Mouse (Mus musculus) left cerebral cortex, postnatal 10 days (tissue): ENCODE data around the gene Tecta. TPM values are rescaled to one million over a fixed set of nuclear protein-coding genes. Genes with fewer than 3 reads are reported as not detected.

Source experiments
- DNase-seq, 2 experiments: peaks; one replicate each; pipeline ENCODE4 v3.0.0; 2021 to 2022; ENCODE audit warnings: low spot score in 2 of 2, mixed read lengths in 1 of 2; ENCODE audit errors: extremely low spot score in 1 of 2
- intact Hi-C: fragments of 180-260 bp; cut with DNase I; formaldehyde crosslinking; loops from one replicate; pipeline ENCODE4 v1.15.1; 2025
- total RNA-seq, 2 experiments: library from RNA; stranded (reverse); gene quantifications; 2 replicates each; pipeline ENCODE4 v1.2.3; 2021

Gene Tecta
- total RNA-seq, 2 experiments from 2014 or later = 0.43 to 0.58 TPM

GRCm38 (mm10) chr9:42394321-42394720 lies 5.4 kb downstream of the Tecta start:
- intact Hi-C loops = loop anchor here (10.0 kb wide), 1 partner anchor 150 kb away; no protein-coding TSS in a partner anchor
- DNase-seq = no peak

- intact Hi-C loops = loop anchor here (10.0 kb wide), 1 partner anchor 152 kb away; no protein-coding TSS in a partner anchor
- DNase-seq = no peak
Measured at GRCm38 (mm10) chr9:42392927-42393326, 6.8 kb downstream of the Tecta start.

- peak in 1 of 2 experiments; percentile 13 for DNase-seq
- intact Hi-C loops = loop anchor here (5.0 kb wide), 2 partner anchors 51 to 554 kb away; partner anchors contain the start of gene Grik4
Measured at GRCm38 (mm10) chr9:42388490-42388889, 11.2 kb downstream of the Tecta start.

GRCm38 (mm10) chr9:42387038-42387437 lies 12.7 kb downstream of the Tecta start:
- DNase-seq = peak in 1 of 2 experiments; percentile 44

GRCm38 (mm10) chr9:42385656-42386055 lies 14.1 kb downstream of the Tecta start:
- intact Hi-C loops = loop anchor here (5.0 kb wide), 2 partner anchors 48 to 557 kb away; partner anchors contain the start of gene Grik4
- no peak for DNase-seq

More at GRCm38 (mm10) chr9:42387038-42387437, 12.7 kb downstream of the Tecta start:
- intact Hi-C loops = loop anchor here (5.0 kb wide), 2 partner anchors 50 to 555 kb away; partner anchors contain the start of gene Grik4

GRCm38 (mm10) chr9:42382628-42383347 lies 16.9 kb downstream of the Tecta start:
- intact Hi-C loops = no loop called here

GRCm38 (mm10) chr9:42382063-42382462 lies 17.7 kb downstream of the Tecta start:
- intact Hi-C loops = no loop called here
- peak in 1 of 2 experiments; percentile 67 for DNase-seq

More at GRCm38 (mm10) chr9:42382628-42383347, 16.9 kb downstream of the Tecta start:
- DNase-seq = no peak

- intact Hi-C loops = no loop called here
- no peak for DNase-seq
Measured at GRCm38 (mm10) chr9:42378071-42378470, 21.7 kb downstream of the Tecta start.

- intact Hi-C loops = no loop called here
- DNase-seq = no peak
Measured at GRCm38 (mm10) chr9:42377656-42378055, 22.1 kb downstream of the Tecta start.

- DNase-seq = no peak
- intact Hi-C loops = no loop called here
Measured at GRCm38 (mm10) chr9:42371670-42372368, 27.9 kb downstream of the Tecta start.

- intact Hi-C loops = no loop called here
- no peak for DNase-seq
Measured at GRCm38 (mm10) chr9:42357585-42357984, 42.1 kb downstream of the Tecta start.

- intact Hi-C loops = no loop called here
- DNase-seq = no peak
Measured at GRCm38 (mm10) chr9:42354871-42355270, 44.9 kb downstream of the Tecta start.

GRCm38 (mm10) chr9:42349791-42350190 lies 49.9 kb downstream of the Tecta start:
- intact Hi-C loops = no loop called here

GRCm38 (mm10) chr9:42346297-42346696 lies 53.4 kb downstream of the Tecta start:
- DNase-seq = no peak
- intact Hi-C loops = no loop called here

More at GRCm38 (mm10) chr9:42349791-42350190, 49.9 kb downstream of the Tecta start:
- DNase-seq = no peak

GRCm38 (mm10) chr9:42339151-42339550 lies 60.6 kb downstream of the Tecta start:
- intact Hi-C loops = loop anchor here (5.0 kb wide), 1 partner anchor 48 kb away; no protein-coding TSS in a partner anchor
- no peak for DNase-seq

GRCm38 (mm10) chr9:42337026-42337425 lies 62.7 kb downstream of the Tecta start:
- intact Hi-C loops = loop anchor here (5.0 kb wide), 1 partner anchor 50 kb away; no protein-coding TSS in a partner anchor
- no peak for DNase-seq

- intact Hi-C loops = loop anchor here (5.0 kb wide), 1 partner anchor 51 kb away; no protein-coding TSS in a partner anchor
- no peak for DNase-seq
Measured at GRCm38 (mm10) chr9:42336575-42336974, 63.2 kb downstream of the Tecta start.

GRCm38 (mm10) chr9:42334885-42335284 lies 64.8 kb downstream of the Tecta start:
- intact Hi-C loops = loop anchor here (5.0 kb wide), 1 partner anchor 52 kb away; no protein-coding TSS in a partner anchor
- no peak for DNase-seq

- intact Hi-C loops = no loop called here
Measured at GRCm38 (mm10) chr9:42332692-42333091, 67.0 kb downstream of the Tecta start.

More at GRCm38 (mm10) chr9:42332692-42333091, 67.0 kb downstream of the Tecta start:
- DNase-seq = no peak
